Mouse (Mus musculus) MEL (cell line): Measurements from ENCODE around the gene Slco3a1. TPM values are rescaled to one million over a fixed set of nuclear protein-coding genes. Genes with fewer than 3 reads are reported as not detected.

ENCODE experiments used
- DNase-seq: peaks from one replicate; pipeline ENCODE4 v3.0.0; 2011; ENCODE audit warnings: low read depth, low spot score
- H3K27ac ChIP-seq: 2 replicates; pipeline ENCODE4 v1.5.1; 2012; ENCODE audit warnings: low read depth, mild to moderate bottlenecking, control low read depth, low read length, moderate library complexity; ENCODE audit not compliant: control insufficient read depth
- H3K27me3 ChIP-seq, 2 experiments: fragments of 150-350 bp in 1 of 2; sonication (generic) in 1 of 2; 2 replicates each; pipeline ENCODE4 v1.6.1; 2012; ENCODE audit warnings: low read length in 2 of 2, mild to moderate bottlenecking in 2 of 2, improper control_type of control experiment in 1 of 2, moderate library complexity in 1 of 2; ENCODE audit not compliant: insufficient read depth in 2 of 2, control insufficient read depth in 1 of 2
- H3K36me3 ChIP-seq, 2 experiments: 2 replicates each; pipeline ENCODE4 v1.6.1; 2012 to 2014; ENCODE audit warnings: low read length in 2 of 2, improper control_type of control experiment in 1 of 2, inconsistent platforms in 1 of 2, mild to moderate bottlenecking in 1 of 2; ENCODE audit not compliant: insufficient read depth in 2 of 2, control insufficient read depth in 1 of 2
- H3K4me1 ChIP-seq, 2 experiments: fragments of 150-350 bp in 1 of 2; sonication (generic) in 1 of 2; 2 replicates each; pipeline ENCODE4 v1.6.1; 2012; ENCODE audit warnings: low read length in 2 of 2, improper control_type of control experiment in 1 of 2, mild to moderate bottlenecking in 1 of 2; ENCODE audit not compliant: insufficient read depth in 2 of 2, control insufficient read depth in 1 of 2
- H3K4me3 ChIP-seq, 2 experiments: fragments of 150-350 bp in 1 of 2; sonication (generic) in 1 of 2; 2 replicates each; pipeline ENCODE4 v1.5.1; 2012; ENCODE audit warnings: low read depth in 2 of 2, low read length in 2 of 2, mild to moderate bottlenecking in 2 of 2, moderate library complexity in 2 of 2, control low read depth in 1 of 2, improper control_type of control experiment in 1 of 2; ENCODE audit not compliant: control insufficient read depth in 1 of 2, insufficient read depth in 1 of 2
- H3K79me2 ChIP-seq: 2 replicates; pipeline ENCODE4 v1.6.1; 2012; ENCODE audit warnings: mild to moderate bottlenecking, low read length, moderate library complexity; ENCODE audit not compliant: control insufficient read depth, poor library complexity, insufficient read depth
- H3K9ac ChIP-seq: 2 replicates; pipeline ENCODE4 v1.6.1; 2012; ENCODE audit warnings: low read depth, mild to moderate bottlenecking, control low read depth, low read length, moderate library complexity; ENCODE audit not compliant: control insufficient read depth, poor library complexity, severe bottlenecking
- H3K9me3 ChIP-seq: fragments of 150-350 bp; sonication (generic); replicated peaks from 2 replicates; pipeline ENCODE4 v1.6.1; 2012; ENCODE audit warnings: mild to moderate bottlenecking, low read length, improper control_type of control experiment, moderate library complexity; ENCODE audit not compliant: insufficient read depth
- BHLHE40 ChIP-seq: IDR thresholded peaks from 2 replicates; pipeline ENCODE4 v1.6.1; 2012; ENCODE audit warnings: low read depth, mild to moderate bottlenecking, inconsistent platforms, low read length, improper control_type of control experiment, borderline replicate concordance
- CHD1 ChIP-seq: IDR thresholded peaks from 2 replicates; pipeline ENCODE4 v1.6.1; 2012; ENCODE audit warnings: low read depth, mild to moderate bottlenecking, inconsistent platforms, low read length, improper control_type of control experiment
- E2F4 ChIP-seq: IDR thresholded peaks from 2 replicates; pipeline ENCODE4 v1.6.1; 2011; ENCODE audit warnings: low read depth, low read length, improper control_type of control experiment, borderline replicate concordance
- GABPA ChIP-seq: IDR thresholded peaks from 2 replicates; pipeline ENCODE4 v1.6.1; 2012; ENCODE audit warnings: low read depth, mild to moderate bottlenecking, inconsistent platforms, low read length, improper control_type of control experiment, moderate library complexity
- GATA1 ChIP-seq: IDR thresholded peaks from 2 replicates; pipeline ENCODE4 v1.6.1; 2011; ENCODE audit warnings: low read depth, low read length, improper control_type of control experiment
- HCFC1 ChIP-seq: IDR thresholded peaks from 2 replicates; pipeline ENCODE4 v1.6.1; 2012; ENCODE audit warnings: low read depth, mild to moderate bottlenecking, inconsistent platforms, low read length, improper control_type of control experiment, moderate library complexity
- KAT2A ChIP-seq: conservative IDR thresholded peaks from 2 replicates; pipeline ENCODE4 v1.6.1; 2012; ENCODE audit warnings: low read depth, low read length, improper control_type of control experiment, inconsistent platforms
- MAFK ChIP-seq: IDR thresholded peaks from 2 replicates; pipeline ENCODE4 v1.6.1; 2011; ENCODE audit warnings: low read depth, mild to moderate bottlenecking, low read length, improper control_type of control experiment, borderline replicate concordance
- MAX ChIP-seq: IDR thresholded peaks from 2 replicates; pipeline ENCODE4 v1.6.1; 2011; ENCODE audit warnings: low read length, improper control_type of control experiment
- MAZ ChIP-seq: IDR thresholded peaks from 2 replicates; pipeline ENCODE4 v1.6.1; 2012; ENCODE audit warnings: low read depth, mild to moderate bottlenecking, inconsistent platforms, low read length, improper control_type of control experiment
- MXI1 ChIP-seq: IDR thresholded peaks from 2 replicates; pipeline ENCODE4 v1.6.1; 2011; ENCODE audit warnings: mild to moderate bottlenecking, low read depth, low read length, improper control_type of control experiment
- MYB ChIP-seq: IDR thresholded peaks from 2 replicates; pipeline ENCODE4 v1.6.1; 2011; ENCODE audit warnings: mild to moderate bottlenecking, low read depth, low read length, improper control_type of control experiment
- NELFE ChIP-seq: IDR thresholded peaks from 2 replicates; pipeline ENCODE4 v1.6.1; 2011; ENCODE audit warnings: low read depth, low read length, improper control_type of control experiment
- NRF1 ChIP-seq: IDR thresholded peaks from 2 replicates; pipeline ENCODE4 v1.6.1; 2014; ENCODE audit warnings: low read depth, mild to moderate bottlenecking, inconsistent platforms, low read length, improper control_type of control experiment, moderate library complexity; ENCODE audit not compliant: poor library complexity, insufficient read depth, severe bottlenecking
- POLR2A ChIP-seq, 2 experiments: IDR thresholded peaks; 2 replicates each; pipeline ENCODE4 v1.6.1; 2011 to 2012; ENCODE audit warnings: low read length in 2 of 2, mild to moderate bottlenecking in 2 of 2, control low read depth in 1 of 2, improper control_type of control experiment in 1 of 2, low read depth in 1 of 2, moderate library complexity in 1 of 2; ENCODE audit not compliant: control insufficient read depth in 1 of 2, insufficient read depth in 1 of 2, poor library complexity in 1 of 2
- POLR2AphosphoS2 ChIP-seq: IDR thresholded peaks from 2 replicates; pipeline ENCODE4 v1.6.1; 2011; ENCODE audit warnings: low read length, improper control_type of control experiment
- POLR2AphosphoS5 ChIP-seq: IDR thresholded peaks from 2 replicates; pipeline ENCODE4 v1.6.1; 2012; ENCODE audit warnings: low read depth, borderline replicate concordance, mild to moderate bottlenecking, inconsistent platforms, low read length, moderate library complexity, mixed read lengths
- RAD21 ChIP-seq: IDR thresholded peaks from 2 replicates; pipeline ENCODE4 v1.6.1; 2011; ENCODE audit warnings: mild to moderate bottlenecking, low read depth, low read length, improper control_type of control experiment
- RCOR1 ChIP-seq: IDR thresholded peaks from 2 replicates; pipeline ENCODE4 v1.6.1; 2012; ENCODE audit warnings: low read depth, mild to moderate bottlenecking, inconsistent platforms, low read length, improper control_type of control experiment
- SIN3A ChIP-seq: IDR thresholded peaks from 2 replicates; pipeline ENCODE4 v1.6.1; 2012; ENCODE audit warnings: low read length, improper control_type of control experiment, inconsistent platforms
- SMC3 ChIP-seq: IDR thresholded peaks from 2 replicates; pipeline ENCODE4 v1.6.1; 2011; ENCODE audit warnings: low read depth, low read length, improper control_type of control experiment
- TBP ChIP-seq: IDR thresholded peaks from 2 replicates; pipeline ENCODE4 v1.8.0; 2011; ENCODE audit warnings: low read depth, low read length, improper control_type of control experiment
- ZC3H11A ChIP-seq: IDR thresholded peaks from 2 replicates; pipeline ENCODE4 v1.6.1; 2012; ENCODE audit warnings: low read depth, mild to moderate bottlenecking, inconsistent platforms, low read length, improper control_type of control experiment
- ZMIZ1 ChIP-seq: IDR thresholded peaks from 2 replicates; pipeline ENCODE4 v1.6.1; 2012; ENCODE audit warnings: low read depth, mild to moderate bottlenecking, inconsistent platforms, low read length, improper control_type of control experiment, moderate library complexity
- ZNF384 ChIP-seq: IDR thresholded peaks from 2 replicates; pipeline ENCODE4 v1.6.1; 2012; ENCODE audit warnings: low read depth, mild to moderate bottlenecking, inconsistent platforms, low read length, improper control_type of control experiment
- polyA plus RNA-seq, 2 experiments: library from polyadenylated mRNA; stranded (reverse) in 1 of 2; unstranded in 1 of 2; fragments of >175 nt in 1 of 2; fragments of >200 nt in 1 of 2; gene quantifications; 2 replicates each; pipeline versions ENCODE4 v1.2.1 to v1.2.4; 2012; ENCODE audit warnings: low replicate concordance in 2 of 2, low read depth in 1 of 2; ENCODE audit not compliant: insufficient read length in 2 of 2, insufficient read depth in 1 of 2, missing spikeins in 1 of 2
- total RNA-seq: library from RNA; depleted of rRNA; stranded (reverse); fragments of 300-350 nt; gene quantifications from 2 replicates; pipeline ENCODE4 v1.2.3, GENCODE M21; 2012

Gene Slco3a1
- total and polyA plus RNA-seq, 3 experiments = 17.6 to 20.9 TPM; not detected in 1

DNA sequence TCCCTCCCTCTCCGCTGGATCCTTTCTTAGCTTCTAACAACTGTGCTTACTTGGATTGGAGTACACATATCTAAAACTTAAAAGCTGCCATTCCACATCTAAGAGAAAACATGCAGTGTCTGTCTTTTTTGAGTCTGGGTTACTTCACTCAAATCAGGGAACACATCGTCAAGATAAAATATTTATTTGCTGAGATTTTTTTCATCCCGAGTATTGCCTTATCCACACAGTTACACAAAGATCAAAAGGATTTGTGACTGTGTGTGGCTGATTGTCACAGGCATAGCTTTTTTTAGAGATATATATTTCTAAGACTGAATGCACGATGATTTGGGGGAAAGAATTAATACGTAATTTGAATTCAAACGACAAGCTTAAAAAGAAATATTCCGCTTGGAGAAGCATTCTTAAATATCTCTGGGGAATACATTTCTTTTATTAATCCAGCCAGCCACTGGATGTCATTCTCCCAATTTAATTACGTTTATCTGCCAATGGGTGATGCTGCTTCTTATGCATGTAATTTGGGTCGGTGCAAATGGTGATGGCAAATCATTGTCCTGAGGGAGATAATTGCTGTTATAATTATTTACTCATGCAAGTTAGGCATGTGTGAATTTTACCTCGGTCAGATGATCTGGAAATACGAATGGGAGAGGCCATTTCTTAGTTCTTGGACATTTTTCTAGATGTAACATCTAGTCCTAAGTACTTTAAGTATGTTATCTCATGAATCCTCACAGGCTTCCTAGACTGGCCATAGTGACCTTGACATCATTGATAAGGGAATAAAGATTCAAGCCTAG, 285.1 kb downstream of the Slco3a1 start:
- H3K79me2 ChIP-seq = no peaks in the 10 kb centered on the region
- H3K36me3 ChIP-seq = no peaks in the 10 kb centered on the region
- no peak overlapping the region for H3K27ac ChIP-seq
- TF ChIP-seq POLR2AphosphoS2 = no peak
- no peak for TF ChIP-seq SIN3A
- TF ChIP-seq ZMIZ1 = no peak
- DNase-seq = no peak
- no peak overlapping the region for H3K4me3 ChIP-seq
- H3K9me3 ChIP-seq = no peaks in the 10 kb centered on the region
- H3K4me1 ChIP-seq = no peaks in the 10 kb centered on the region
- no peaks in the 10 kb centered on the region for H3K27me3 ChIP-seq
- H3K9ac ChIP-seq = no peak overlapping the region

DNA sequence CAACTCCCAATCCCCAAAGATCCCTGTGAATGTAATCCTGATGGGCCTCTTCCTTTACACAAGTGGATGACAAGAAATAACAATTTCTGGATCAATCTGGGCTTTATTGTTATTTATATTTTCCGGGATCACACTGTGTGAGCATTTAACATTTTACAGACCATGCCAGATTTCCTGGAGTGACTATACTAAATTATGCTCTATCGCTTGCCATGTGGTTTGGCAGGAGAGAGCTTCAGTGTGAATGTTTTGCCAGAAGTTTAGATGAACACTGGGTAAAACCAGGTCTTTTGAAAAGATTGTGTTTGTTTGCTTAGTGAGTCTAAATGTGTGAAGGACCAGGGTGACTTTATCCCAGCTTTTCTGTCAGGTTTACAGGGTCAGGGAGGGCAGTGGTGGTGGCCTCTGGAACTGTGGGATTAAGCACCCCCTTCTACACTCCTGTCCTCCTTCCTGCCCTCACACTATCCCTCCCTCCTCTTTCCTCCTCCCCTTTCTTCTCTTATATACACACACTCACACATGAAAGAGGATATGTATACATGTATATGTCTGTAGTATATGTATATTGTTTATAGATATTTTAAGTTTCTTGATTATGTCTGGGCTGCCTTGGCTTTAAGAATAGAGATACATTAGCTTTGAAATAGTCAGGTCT, 287.9 kb downstream of the Slco3a1 start:
- Histone ChIP-seq H3K27me3 (no peaks in the 10 kb centered on the region), H3K27ac (no peak overlapping the region), H3K36me3 (no peaks in the 10 kb centered on the region), H3K4me3 (no peak overlapping the region), H3K4me1 (no peaks in the 10 kb centered on the region), H3K9ac (no peak overlapping the region), H3K79me2 (no peaks in the 10 kb centered on the region), H3K9me3 (no peaks in the 10 kb centered on the region)
- TF ChIP-seq ZC3H11A (no peak), NRF1 (no peak), KAT2A (no peak), GATA1 (no peak), MAX (no peak), ZNF384 (no peak), TBP (no peak), POLR2AphosphoS5 (no peak)
- no peak for DNase-seq

DNA sequence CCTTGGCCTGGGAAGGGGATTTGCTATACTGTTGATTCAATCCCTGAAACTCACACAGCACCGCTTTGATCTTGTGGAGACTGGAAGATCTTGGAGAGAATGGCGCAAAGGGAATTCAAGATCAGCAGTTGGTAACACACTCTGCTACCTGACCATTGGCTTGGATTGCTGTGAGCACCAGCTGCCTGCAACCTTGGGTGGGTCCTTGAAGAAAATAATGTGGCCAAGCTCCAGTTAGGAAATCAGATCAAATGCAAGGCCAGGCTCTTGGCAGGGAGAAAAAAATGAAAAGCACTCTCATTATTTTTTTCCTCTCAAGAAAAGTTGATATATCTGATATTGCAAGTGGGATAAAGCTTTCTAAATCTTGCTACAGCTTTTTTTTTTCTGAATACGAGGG, 298.3 kb downstream of the Slco3a1 start:
- no peaks in the 10 kb centered on the region for H3K9me3 ChIP-seq
- no peaks in the 10 kb centered on the region for H3K27me3 ChIP-seq
- no peaks in the 10 kb centered on the region for H3K4me1 ChIP-seq
- TF ChIP-seq BHLHE40 (no peak), GATA1 (no peak), SMC3 (no peak), CHD1 (no peak), NELFE (no peak), ZMIZ1 (no peak), RAD21 (no peak), RCOR1 (no peak), E2F4 (no peak), GABPA (no peak), MAX (no peak), MAZ (no peak), MAFK (no peak), MYB (no peak), POLR2A (IDR thresholded peaks at IDR 0.05; ENCODE audit: control insufficient read depth in 1 of 2, insufficient read depth in 1 of 2, low read depth in 1 of 2, low read length in 2 of 2, poor library complexity in 1 of 2) (no peak), SIN3A (no peak), TBP (no peak), MXI1 (no peak), HCFC1 (no peak)
- no peak overlapping the region for H3K27ac ChIP-seq
- no peak overlapping the region for H3K4me3 ChIP-seq
- H3K36me3 ChIP-seq = no peaks in the 10 kb centered on the region
- no peak for DNase-seq
- H3K79me2 ChIP-seq = no peaks in the 10 kb centered on the region
- H3K9ac ChIP-seq = no peak overlapping the region
